Mouse (Mus musculus) adrenal gland, adult (tissue): ENCODE measurements at regions not wholly inside any gene's neighbourhood (a gene's known extent, or its start where the extent isn't known, plus 50 kb on each side); places are given as distances from the start of the nearest gene placed in this dataset.

Experiments
- DNase-seq, 2 experiments: peaks; one replicate each; pipeline ENCODE4 v3.0.0; 2022 to 2023; ENCODE audit warnings: low spot score in 1 of 2; ENCODE audit not compliant: inconsistent age in 2 of 2

DNA sequence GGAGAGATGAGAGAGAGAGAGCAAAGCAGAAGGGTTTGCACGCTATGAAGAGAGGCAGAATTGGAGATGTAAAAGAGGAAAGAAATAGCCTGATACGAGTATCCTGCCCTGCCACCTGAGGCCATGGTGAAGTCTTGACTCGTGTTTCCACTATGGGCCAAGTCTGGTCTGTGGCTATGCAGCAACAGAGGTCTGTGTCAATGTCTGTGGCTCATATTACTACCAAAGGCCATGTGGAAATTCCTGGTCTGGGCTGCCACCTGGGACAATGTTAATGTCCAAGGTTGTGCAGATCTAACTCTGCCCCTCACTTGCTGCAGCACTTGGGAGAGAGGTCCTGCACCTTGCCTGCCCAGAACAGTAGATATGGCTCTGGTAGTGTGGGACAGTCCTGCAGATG, 132.8 kb upstream of the Rag2 start:
- no peak for DNase-seq

DNA sequence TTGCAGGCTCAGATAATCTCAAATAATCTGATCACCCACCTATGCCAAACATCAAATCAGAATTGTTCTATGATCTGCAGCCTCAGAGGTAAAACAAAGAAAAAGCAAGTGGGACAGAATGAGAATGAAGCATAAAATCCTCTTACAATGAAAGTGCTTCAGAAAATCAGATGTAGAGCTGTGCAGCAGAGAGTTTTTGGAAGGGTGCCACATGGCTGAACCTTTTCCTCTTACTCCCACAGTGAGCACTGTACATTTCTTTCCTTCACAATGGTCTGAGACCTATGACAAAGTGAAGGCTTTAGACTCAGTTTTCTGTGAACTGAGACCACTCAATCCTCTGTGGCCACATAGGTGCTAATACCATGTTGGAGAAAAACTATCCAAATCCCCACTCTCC, 116.4 kb upstream of the Rag2 start:
- no peak for DNase-seq
